Mouse (Mus musculus): ENCODE data around the gene Zfp609. TPM values are rescaled to one million over a fixed set of nuclear protein-coding genes. Genes with fewer than 3 reads are reported as not detected.
A peak's percentile ranks its signal among the peaks of the same experiment; 100 is the strongest.
"Not testable (repeated sequence)": the region's sequence is repeated elsewhere in the genome, so short reads cannot be mapped to it uniquely, and the experiment has no call there.

Gene Zfp609
- total RNA-seq, 2 experiments from 2014 or later = 38.1 to 38.4 TPM

GRCm38 (mm10) chr9:65779619-65780018, 47.7 kb downstream of the Zfp609 start:
- DNase-seq (ENCODE audit: low spot score in 2 of 2); intact Hi-C loops (cut with DNase I): not testable (repeated sequence)

GRCm38 (mm10) chr9:65776874-65777432, 50.4 kb downstream of the Zfp609 start:
- intact Hi-C loops (cut with DNase I) = no loop called here
- DNase-seq (ENCODE audit: low spot score in 2 of 2) = no peak

GRCm38 (mm10) chr9:65776137-65776872, 51.1 kb downstream of the Zfp609 start:
- intact Hi-C loops (cut with DNase I) = no loop called here
- DNase-seq (ENCODE audit: low spot score in 2 of 2) = no peak

DNA sequence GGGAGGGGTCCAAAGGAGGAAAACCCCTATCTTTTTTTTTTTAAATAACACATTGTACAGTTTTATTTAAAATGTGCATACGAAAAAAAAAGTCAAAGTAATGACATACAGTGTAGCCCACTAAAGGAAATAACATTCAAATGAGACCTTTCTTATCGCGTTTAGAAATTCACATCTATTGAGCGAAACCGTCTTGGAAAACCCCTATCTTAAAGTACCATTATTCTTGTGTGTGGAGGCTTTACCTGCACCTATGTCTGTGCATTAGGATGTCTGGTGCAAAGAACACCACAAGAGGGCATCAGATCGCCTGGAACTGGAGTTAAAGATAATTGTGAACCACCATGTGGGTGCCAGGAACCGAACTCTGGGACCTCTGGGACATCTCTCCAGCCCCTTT, 53.6 kb downstream of the Zfp609 start:
- intact Hi-C loops (cut with DNase I) = loop anchor here (5.0 kb wide), 1 partner anchor 54 kb away; the partner anchor contains the start of gene Zfp609
- DNase-seq (ENCODE audit: low spot score in 2 of 2) = no peak

DNA sequence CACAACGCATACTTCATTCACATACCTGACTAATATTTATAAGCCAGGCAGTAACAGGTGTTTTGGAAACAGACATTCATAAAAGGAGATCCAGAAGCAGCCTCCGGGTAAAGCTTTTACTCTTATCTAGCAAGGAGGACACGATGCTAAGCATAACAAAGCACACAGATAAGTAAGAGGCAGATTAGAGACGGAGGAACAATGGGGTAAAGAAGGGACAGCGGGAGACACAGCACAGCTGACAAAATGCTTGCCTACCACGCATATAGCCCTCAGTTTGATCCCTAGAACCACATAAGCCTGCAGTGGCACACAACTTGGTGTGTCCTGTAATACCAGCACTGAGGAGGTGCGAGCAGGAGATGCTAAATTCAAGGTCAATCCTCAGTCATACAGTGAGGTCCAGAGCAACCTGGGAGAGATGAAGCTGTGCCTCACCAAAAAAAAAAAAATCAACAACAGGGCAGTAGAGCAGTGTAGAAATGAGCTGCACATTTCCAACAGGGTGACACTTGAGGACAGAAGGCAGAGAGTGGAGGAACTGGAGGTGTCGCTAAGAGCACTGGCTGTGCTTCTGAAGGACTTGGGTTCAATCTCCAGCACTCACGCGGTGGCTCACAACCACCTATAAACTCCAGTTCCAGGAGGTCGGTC, 56.2 kb downstream of the Zfp609 start:
- intact Hi-C loops (cut with DNase I) = loop anchor here (5.0 kb wide), 1 partner anchor 56 kb away; the partner anchor contains the start of gene Zfp609
- DNase-seq (ENCODE audit: low spot score in 2 of 2) = no peak

- peak in 1 of 2 experiments; percentile 18 for DNase-seq (ENCODE audit: low spot score in 2 of 2)
- intact Hi-C loops (cut with DNase I) = no loop called here
Measured at GRCm38 (mm10) chr9:65762728-65763127, 64.6 kb downstream of the Zfp609 start.

DNA sequence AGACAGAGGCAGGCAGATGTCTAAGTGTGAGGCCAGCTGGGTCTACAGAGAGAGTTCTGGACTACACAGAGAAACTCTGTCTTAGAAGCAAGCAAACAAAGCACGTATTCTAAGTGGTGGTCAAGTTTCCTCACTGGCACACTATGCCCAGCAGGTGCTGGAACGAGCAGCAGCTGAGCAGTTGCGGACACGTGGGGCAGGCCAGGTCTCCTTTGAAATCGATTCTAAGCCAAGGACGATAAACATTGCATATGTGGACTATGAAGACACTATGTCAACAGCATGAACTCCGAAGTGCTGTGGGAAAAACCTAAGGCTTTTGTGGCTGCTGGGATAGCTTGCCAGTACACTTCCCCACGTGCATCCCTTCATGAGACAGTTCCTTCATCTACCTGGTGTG, 67.4 kb downstream of the Zfp609 start:
- intact Hi-C loops (cut with DNase I) = no loop called here
- DNase-seq (ENCODE audit: low spot score in 2 of 2) = no peak

GRCm38 (mm10) chr9:65759256-65759655, 68.1 kb downstream of the Zfp609 start:
- peak in 1 of 2 experiments; percentile 22 for DNase-seq (ENCODE audit: low spot score in 2 of 2)
- intact Hi-C loops (cut with DNase I) = no loop called here

DNA sequence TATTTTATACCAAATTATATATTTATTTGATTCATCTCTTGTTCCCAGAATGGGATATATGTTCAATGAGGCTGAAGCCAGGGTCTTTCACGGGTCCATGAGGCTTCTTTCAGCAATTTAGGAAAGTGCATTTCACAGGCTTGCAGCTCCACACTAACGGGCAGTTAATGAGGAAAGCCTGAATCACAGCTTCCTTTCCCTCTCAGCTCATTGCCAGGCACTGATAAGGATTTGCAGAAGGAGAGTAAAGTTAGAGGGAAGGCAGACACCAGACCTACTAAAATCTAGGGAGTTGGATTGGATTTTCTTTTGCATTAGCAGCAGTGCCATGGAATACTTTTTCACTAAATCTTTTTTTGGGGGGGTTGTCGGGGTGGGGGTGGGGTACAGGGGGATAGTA, 69.5 kb downstream of the Zfp609 start:
- DNase-seq (ENCODE audit: low spot score in 2 of 2) = no peak
- intact Hi-C loops (cut with DNase I) = no loop called here

DNA sequence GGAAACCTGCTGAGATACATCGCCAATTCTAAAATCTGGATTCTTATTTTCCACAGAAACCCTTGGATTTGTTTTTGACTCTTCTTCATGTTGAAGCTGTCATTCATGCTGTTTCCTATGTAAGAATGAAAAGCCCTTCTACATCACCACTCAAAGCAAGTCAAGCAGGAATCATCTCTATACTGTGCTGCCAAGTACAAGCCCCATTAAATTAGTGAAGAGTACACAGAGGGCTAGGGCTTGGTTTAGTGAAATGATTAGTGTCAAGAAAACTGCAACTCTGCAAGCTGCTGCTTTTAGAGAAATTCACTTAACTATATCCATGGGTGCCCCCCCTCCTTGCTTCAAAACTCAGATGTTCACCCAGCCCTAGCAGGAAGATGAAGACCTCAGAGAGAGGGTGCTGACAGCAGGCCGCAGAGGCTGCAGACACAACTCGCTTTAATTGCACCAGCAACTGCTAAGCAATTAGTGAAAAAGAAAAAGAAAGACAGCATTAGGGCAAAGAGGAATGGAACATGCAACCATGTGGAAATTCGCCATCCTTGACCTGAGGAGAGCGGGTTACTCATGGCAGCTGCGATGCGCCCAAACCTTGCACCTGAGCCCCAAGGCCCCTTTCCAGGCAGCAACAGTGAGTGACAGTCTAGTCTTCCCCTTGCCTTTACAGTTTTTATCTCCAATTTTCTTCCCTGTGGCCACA, 71.5 kb downstream of the Zfp609 start:
- intact Hi-C loops (cut with DNase I) = no loop called here
- DNase-seq (ENCODE audit: low spot score in 2 of 2) = no peak

- DNase-seq (ENCODE audit: low spot score in 2 of 2) = no peak
- intact Hi-C loops (cut with DNase I) = no loop called here
Measured at GRCm38 (mm10) chr9:65755164-65755563, 72.2 kb downstream of the Zfp609 start.

DNA sequence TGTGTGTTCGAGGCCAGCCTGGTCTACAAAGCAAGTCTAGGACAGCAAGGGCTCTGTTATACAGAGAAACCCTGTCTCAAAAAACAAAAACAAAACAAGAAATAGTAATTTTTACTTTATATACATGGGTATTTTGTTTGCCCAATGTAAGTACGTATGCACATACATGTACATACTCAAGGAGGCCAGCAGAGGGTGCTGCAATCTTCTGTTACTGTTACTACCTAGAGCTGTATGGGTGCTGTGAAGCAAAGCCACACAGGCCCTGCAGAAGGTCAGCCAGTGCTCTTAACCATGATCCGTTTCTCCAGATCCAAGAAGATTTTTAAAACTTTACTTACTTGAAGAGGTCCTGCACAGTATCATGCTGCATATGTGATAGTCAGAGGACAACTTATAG, 74.7 kb downstream of the Zfp609 start:
- no peak for DNase-seq (ENCODE audit: low spot score in 2 of 2)
- intact Hi-C loops (cut with DNase I) = no loop called here

DNA sequence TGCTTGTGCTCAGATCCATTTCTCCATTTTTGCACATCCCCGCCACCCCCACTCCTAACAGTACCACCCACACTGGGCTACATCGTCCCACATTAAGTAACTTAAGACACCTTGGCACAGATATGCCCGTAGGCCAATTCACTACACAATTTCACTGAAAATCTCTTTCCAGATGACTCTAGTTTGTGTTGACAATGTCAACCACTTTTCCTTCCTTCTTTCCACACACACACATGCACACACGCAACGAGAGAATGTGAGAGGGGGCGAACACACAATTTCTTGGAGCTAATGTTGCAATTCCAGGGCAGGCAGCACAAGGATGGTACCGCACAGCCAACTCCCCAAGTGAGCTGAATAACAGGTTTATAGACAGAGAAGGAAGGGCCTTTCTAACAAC, 75.5 kb downstream of the Zfp609 start:
- intact Hi-C loops (cut with DNase I) = no loop called here
- DNase-seq (ENCODE audit: low spot score in 2 of 2) = no peak

GRCm38 (mm10) chr9:65748102-65748501, 79.3 kb downstream of the Zfp609 start:
- DNase-seq (ENCODE audit: low spot score in 2 of 2) = no peak

DNA sequence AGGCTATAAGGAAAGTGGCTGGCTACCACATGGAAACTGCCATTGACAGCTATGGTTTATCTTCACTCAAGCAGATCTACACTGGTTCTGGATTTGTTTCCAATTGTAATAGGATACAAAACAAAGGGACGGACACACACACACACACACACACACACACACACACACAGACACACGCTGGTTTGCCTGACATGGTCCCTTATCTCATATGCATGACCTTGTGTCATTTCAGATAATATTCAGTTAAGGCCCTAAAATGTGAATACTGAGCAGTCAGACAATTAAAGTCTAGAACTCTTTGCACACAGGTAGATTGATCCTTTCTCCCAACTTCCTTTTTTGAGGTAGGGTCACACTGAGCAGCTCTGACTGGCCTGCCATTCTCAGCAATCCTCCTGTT, 80.9 kb downstream of the Zfp609 start:
- DNase-seq (ENCODE audit: low spot score in 2 of 2) = no peak
- intact Hi-C loops (cut with DNase I) = no loop called here

More at GRCm38 (mm10) chr9:65748102-65748501, 79.3 kb downstream of the Zfp609 start:
- intact Hi-C loops (cut with DNase I) = no loop called here

- intact Hi-C loops (cut with DNase I) = no loop called here
- no peak for DNase-seq (ENCODE audit: low spot score in 2 of 2)
Measured at GRCm38 (mm10) chr9:65745456-65745855, 81.9 kb downstream of the Zfp609 start.

DNA sequence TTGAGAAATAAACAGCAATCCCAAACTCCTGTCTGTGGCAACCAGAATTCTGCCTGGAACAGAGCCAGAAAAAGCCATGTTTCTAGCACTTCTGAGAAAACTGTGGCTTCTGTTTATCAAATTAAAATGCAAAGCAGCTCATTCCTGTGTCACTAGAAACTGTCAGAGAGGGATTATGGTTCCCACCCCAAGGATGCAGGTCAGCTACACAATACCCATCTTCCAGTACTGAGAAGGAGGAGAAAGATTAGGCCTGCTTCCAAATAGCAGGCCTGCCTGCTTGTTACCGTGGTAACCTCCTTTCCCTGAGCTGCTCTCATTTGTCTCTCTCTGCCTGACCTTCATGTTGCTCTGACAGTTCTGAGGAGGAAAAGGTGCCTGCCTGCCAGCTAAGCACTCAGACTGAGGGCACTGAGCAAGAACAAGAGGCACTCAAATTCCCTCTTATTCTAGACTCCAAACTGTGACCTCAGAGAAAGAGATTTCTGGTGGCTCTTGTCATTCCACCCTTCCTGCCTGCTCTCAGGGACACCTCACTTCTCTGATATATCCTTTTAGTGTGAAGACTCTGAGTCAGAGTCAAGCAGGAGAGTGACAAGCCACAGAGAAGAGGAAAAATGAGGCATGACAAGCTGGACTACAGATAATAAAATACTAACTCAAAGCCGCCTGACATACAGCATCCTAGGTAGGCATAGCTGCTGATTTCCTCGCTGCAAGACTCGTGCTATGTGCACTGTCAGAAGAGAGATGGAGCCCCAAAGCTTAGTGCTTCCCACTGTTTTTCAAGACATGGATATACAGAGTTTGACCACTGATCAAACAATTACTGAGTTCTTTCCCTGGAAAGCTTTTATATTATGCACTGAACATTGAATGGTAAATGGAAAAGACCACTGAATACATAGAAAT, 82.9 kb downstream of the Zfp609 start:
- DNase-seq (ENCODE audit: low spot score in 2 of 2) = peak; percentile 62 to 78
- intact Hi-C loops (cut with DNase I) = no loop called here

DNA sequence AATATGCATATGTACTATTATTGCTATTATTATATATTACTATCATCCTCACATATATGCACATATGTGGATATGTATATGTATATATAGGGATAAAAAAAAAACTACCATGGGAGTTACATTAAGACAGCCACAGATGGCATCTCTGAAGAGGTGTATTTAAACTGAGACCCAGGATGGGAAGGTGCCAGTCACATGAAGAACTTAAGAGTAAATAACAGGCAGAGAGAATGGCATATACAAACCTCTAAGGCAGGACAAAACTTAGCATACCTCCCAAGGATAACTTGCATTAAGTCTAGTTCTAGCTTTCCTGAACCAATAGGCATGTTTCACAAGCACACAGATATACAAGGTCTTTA, 83.6 kb downstream of the Zfp609 start:
- intact Hi-C loops (cut with DNase I) = no loop called here

GRCm38 (mm10) chr9:65743322-65743721, 84.0 kb downstream of the Zfp609 start:
- intact Hi-C loops (cut with DNase I) = no loop called here
- DNase-seq (ENCODE audit: low spot score in 2 of 2) = no peak

More for the DNA sequence above, 83.6 kb downstream of the Zfp609 start:
- DNase-seq (ENCODE audit: low spot score in 2 of 2) = no peak
